Mouse (Mus musculus) large intestine, adult 2 months (tissue): ENCODE measurements at regions not wholly inside any gene's neighbourhood (a gene's known extent, or its start where the extent isn't known, plus 50 kb on each side); places are given as distances from the start of the nearest gene placed in this dataset.

Experiments
- DNase-seq: peaks from one replicate; pipeline ENCODE4 v3.0.0-alpha.2; 2012; ENCODE audit warnings: low read depth, low spot score
- WGBS: fragments of 180-500 bp; shearing (Covaris S2); methylation state at CpG from one replicate; pipeline ENCODE4 v1.1.7; 2018; 5-methylcytosine and 5-hydroxymethylcytosine counted together

DNA sequence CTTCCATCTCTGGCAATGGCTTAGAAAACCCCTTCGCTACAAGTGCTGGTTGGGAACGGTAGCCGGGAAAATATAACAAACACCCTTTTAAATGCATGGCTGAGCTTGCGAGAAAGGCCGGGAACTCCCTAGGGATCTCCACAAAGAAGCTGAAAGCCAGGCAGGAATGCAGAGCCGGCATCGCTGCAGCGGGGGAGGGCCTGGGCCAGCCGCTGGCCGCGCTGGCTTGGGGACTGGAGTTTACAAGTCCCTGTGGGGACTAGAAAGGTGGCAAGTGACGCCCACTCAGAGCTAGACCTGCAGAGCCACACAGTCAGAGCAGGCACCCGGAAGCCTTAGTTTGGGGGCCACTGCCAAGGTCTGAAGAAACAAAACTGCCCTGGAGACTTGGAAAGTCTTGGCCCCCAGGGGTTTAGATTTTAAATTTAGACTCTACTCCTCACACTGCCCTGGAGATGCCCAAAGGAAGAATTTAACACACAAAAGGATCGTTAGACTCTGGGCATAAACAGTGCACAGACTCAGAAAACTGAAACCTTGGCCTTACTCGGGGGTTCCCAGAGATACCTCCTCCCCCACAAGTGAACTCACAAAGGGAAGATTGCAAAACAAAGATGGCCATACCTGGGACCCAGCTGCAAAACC, 59.4 kb downstream of the 1700001O22Rik start:
- 55% methylated on average over 15 of the region's 15 CpGs for WGBS
- no peak for DNase-seq

DNA sequence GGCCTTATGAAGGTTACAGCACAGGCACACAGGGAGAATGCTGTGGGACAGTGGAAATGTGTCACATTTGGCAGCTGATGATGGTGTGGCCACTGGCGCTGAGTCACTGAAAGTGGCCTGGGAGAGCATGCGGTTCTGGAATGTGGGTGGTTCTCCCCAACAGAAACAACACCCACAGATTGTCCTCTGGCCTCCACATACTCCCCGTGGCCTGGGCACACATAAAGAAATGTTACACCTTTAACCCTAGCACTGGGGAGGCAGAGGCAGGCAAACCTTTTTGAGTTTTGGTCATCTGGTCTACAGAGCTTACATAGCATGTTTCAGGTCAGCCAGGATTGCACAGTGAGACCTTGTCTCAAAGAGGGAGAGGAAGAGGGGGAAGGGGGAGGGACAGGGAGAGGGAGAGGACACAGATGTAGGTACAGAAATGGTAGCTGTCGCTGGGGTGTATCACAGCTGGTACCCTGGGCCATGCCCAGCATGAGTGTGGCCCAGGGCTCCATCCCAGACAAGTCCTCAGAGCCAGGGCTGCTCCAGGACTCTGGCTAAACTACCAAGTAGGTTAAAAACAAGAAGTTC, 60.1 kb downstream of the 1700001O22Rik start:
- no peak for DNase-seq
- WGBS: 32% methylated on average over 4 of the region's 4 CpGs

DNA sequence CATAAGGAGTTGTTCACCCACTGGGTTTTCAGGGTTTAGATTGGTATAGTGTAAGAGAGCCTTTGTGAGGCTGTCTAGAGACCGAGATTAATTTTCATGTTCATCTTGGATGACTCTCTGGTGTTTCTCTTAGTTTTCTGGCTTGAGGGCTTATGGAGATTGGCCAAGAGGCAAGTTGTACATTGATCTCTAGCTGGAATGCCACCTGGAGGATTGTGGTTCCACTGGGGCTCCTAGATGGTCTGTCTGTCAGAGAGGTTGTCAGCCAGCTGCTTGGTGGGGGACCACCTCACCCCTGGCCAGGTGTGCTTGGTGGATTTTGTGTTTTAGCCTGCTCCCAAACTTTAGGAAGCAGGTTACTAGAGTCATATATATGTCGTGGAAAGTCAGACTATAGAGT, 62.0 kb downstream of the 1700001O22Rik start:
- DNase-seq: no peak
- 82% methylated on average over 2 of the region's 2 CpGs for WGBS

DNA sequence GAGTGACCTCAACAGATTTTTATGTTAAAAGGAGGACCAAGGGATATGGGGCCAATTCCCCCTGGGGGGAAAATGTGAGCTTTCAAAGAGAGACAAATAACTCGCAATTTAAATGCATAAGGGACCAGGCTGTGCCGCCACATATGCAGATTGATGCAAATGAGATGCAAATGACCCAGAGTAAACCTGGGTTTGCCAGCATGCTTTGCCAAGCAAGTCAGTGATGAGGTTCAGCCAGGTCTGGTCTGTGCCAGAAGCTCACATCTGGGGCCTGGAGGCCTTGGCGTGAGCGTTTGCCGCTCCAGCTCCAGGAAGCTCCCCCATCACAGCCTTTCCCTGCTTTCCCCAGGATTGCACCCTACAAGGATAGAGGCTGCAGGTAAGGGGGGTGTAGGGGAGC, 65.7 kb downstream of the 1700001O22Rik start:
- DNase-seq: no peak
- WGBS: 88% methylated on average over 5 of the region's 5 CpGs

DNA sequence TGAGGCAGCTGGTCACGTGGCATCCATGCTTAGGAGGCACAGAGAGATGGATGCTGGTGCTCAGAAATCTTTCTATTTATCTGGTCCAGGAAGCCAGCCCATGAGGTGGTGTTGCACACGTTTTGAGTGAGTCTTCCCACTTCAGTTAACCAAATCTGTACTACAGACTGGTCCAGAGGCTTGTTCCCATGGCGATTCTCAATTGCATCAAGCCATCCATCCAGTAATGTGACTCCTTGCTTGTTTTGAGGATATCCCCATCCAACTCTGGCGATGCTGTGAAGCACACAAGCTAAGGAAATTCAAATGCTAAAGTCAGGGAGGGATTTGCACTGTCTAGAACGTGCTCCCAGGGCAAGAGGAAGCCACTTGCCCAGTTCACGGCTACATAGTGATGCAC, 66.8 kb downstream of the 1700001O22Rik start:
- WGBS: 84% methylated on average over 6 of the region's 6 CpGs
- no peak for DNase-seq

DNA sequence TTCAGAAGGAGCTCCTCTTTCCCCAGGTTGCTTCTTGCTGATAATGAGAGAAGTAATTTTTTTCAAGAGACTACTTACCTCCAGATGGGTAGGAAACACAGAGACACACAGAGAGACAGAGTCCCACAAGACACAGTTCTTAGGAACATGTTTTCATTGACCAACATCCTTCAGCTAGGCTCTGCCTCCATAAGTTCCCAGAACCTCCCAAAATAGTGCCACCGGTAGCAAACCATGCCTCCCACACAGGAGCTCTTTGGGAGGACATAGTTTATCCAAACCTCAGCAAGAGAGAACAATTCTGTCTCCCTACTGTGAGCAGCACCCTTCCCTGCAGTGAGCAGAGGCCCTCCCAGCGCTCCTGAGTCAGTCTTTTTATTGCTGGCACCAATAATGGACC, 67.2 kb downstream of the 1700001O22Rik start:
- 73% methylated on average over 2 of the region's 2 CpGs for WGBS
- DNase-seq: no peak

DNA sequence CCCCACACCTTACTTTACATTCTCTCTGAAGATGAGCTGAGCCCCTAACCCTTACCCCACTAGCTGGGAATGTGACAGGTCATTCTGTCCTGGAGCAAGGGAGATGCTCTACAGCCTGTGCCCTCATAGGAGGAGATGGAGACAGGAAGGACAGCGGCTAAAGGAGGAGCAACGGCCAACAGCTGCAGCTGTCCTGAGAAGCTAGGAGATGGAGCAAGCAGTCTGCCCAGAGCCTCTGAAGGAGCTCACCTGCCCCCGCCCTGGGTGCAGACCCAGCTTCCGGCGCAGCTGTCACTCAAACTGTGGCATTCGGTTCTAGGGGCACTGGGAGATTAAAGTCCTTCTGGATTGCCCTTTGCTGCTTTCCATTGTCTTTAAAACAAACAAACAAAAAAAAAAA, 69.6 kb downstream of the 1700001O22Rik start:
- DNase-seq: no peak
- WGBS: 21% methylated on average over 6 of the region's 6 CpGs

DNA sequence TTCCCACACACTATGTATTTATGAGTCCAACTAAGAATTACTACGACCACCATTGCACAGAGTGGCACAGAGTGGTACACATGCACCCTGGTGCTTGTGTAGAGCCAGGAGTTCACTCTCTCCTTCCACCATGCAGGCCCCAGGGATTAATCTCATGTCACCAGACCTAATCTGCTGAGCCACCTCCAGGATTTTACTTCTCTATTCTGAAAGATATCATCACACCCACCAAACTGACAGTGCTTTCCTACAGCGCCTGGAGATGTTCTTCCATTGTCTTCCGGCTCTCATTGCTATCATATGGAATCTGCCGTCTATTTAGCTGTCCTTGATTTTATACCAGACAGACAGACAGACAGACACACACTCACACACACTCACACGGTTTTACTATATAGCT, 71.6 kb downstream of the 1700001O22Rik start:
- WGBS: 93% methylated on average over 5 of the region's 5 CpGs
- DNase-seq: no peak

DNA sequence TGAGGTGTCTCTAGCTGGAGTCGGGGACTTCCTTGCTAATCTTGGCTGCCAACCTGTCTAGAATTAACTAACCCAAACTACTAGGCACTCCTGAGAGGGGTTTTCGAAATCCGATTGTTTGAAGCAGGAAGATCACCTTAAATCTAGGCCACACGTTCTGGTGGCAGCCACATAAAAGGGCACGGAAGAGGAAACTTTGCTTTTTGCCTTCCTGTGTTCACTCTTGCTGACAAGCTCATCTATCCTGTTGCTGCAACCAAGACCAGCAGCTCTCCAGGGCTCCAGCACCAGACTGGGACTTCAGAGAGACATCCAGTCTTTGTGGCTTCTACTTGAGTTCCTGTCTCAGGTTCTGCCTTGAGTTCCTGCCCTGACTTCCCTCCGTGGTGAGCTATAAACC, 75.5 kb downstream of the 1700001O22Rik start:
- no peak for DNase-seq
- WGBS: 82% methylated on average over 6 of the region's 6 CpGs

DNA sequence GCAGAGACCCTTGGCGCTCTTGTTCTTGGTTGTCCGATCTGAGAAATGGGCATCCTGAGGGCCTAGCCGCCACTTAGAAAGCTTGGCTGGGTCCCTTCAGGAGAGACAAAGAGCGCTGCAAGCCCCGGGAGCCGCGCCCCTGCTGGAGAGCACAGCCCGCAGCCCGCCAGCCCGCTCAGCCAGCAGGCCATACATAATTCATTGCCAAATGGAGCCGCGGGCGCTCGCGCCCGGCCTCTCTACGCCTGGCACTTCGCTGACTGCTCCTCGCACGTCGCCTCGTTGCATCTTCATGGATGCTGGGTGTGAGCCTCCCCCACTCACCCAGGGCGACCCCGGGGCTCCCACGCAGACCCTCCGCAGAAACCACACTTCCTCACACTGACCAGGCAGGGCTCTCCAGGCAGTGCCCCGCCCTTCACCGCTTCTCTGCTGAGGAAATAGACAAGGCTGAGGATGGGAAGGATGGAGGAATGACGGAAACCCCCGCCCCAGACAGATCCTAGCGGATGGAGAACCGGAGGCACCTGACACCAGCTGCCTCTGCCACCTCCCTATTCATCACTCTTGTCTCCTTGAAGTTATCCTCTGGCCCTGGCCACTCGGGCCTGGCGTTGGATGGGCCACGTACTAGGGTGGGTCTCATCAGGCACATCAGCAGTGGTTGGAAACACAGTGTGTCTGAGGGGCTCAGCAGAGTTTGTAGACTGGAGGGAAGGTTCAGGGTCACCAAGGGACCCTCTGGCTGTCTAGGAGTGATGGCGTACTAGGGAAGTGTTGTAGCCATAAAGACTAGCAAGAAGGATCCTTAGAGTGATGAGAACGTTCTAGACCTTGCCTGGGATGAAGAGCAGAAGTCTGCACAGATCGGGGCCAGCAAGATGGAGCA, 77.6 kb downstream of the 1700001O22Rik start:
- 23% methylated on average over 38 of the region's 38 CpGs for WGBS
- DNase-seq: no peak

DNA sequence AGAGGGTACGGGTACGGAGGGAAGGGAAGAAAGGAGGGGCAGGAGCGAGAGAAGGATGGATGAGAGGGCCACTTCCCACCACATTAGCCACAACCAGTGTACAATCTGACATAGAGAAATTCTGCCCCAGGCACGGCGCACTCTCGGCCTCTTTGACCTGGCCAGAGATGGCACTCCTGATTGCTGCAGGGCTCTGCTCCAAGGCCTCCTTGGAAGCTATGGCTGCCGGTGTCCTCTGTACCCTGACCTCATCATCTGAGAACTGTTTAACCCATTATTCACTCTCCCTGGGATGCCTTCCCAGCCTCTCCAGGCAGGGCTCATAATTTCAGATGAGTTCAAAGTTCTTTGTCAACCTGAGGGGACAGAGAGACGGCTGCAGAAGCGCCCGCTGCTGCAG, 78.3 kb downstream of the 1700001O22Rik start:
- DNase-seq: no peak
- 39% methylated on average over 10 of the region's 10 CpGs for WGBS

DNA sequence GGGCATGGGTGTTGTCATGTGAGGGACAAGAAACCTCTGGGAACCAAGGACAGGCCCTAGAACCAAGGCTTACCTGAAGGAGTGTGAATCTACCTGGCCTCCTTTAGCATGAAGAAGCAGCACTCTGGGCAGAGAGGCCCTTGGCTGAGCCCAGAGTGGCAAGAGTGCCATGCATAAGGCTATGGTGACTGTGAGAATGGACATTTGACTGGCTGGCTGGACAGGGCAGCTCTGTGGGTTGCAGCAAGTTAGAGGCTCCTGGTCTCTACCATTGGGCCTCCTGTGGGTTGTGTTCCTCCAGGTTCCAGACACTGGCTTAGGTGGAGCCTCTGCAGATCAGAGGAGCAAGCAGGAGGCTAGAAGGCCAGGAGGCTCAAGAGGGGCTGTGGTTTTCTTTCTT, 78.9 kb downstream of the 1700001O22Rik start:
- no peak for DNase-seq

DNA sequence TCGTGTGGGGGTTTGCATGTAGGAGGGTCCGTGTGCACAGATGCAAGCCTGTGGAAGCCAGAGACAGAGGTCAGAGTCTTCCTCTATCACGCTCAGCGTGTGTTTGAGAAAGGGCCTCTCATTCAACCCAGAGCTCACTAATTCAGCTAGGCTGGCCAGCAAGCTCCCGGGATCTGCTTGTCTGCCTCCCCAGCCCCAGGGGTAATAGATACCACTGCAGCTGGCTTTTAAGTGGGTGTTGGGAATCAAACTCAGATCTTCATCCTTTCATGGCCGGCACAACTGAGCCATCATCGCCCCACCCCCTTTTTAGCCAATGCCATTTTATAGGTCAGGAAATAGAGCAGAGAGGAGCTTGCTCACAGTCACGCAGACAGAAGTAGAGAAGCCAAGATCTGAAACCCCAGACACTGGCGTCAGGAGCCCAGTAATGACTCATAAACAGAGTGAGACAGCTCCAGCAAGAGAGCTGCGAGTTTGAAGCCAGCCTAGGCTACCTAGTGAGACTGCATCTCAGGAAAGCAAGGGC, 80.3 kb downstream of the 1700001O22Rik start:
- WGBS: 56% methylated on average over 10 of the region's 10 CpGs
- DNase-seq: no peak

DNA sequence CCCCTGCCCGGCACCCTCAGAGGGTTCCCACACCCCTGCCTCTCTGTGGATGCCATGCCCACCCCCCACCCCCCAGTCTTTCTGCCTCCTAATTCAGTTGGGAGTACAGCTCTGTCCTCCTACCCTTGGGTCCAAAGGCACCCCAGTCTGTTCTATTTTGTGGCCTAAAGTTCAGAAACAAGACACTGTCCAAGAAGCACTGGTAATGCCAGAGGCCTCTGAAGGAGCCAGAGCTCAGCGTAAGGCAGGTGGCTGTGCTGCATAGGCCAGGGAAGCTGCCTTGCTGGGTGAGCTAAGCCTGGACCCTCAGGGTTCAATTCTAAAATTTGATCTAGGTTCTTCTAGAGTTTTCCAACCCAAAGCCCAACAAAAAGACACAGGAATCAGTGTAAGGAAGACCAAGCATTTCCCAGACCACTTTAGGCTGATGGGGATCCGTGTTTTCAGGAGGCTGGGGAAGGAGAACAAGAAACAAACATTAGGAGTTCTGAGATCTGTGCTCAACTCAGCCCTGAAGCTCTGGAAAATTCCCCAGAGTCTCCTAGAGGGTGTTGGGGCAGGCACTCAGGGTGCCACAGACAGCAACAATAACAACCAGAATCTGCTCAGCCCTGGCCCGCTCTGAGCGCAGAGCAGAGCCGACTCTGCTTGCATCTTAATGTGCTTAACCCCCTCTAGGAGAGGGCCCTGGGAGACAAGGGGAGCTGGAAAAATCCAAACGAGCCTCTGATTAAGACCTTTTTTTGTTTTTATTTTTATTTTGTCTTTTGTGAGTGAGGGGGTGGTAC, 81.0 kb downstream of the 1700001O22Rik start:
- DNase-seq: no peak
- 71% methylated on average over 7 of the region's 7 CpGs for WGBS

DNA sequence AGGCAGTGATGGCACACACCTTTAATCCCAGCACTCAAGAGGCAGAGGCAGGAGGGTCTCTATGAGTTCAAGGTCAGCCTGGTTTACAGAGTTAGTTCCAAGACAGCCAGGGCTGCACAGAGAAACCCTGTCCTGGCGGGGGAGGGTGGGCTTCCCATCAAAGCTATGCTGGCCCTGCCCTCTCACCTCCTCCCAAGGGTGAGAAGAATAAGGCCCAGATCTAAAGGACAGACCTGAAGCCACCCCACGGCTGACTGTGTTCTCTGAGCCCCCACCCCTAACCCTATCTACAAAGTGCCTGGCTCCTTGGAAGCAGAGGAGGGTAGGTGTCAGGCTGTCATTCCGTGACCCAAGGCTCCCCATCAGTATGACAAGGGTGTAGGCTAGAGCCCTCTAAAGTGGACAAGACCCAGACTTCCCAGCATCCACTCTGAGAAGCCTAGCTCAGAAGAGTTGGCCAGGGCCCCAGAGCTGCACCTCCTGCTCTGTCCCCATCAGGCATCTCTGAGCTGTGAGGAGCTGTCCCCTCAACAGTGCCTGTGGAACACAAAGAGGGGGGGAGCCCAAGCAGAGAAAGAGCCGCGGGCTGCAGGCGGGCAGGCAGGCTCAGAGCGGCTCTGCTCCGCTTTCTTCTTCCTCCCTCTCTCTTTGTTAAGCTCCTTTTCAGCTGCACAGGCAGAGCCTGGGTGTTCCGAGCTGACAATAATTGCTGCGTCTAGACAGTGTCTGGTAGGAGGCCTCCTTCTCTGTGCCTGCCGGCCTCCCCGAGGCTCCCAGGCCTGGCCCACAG, 81.8 kb downstream of the 1700001O22Rik start:
- DNase-seq: no peak
- 65% methylated on average over 12 of the region's 12 CpGs for WGBS

DNA sequence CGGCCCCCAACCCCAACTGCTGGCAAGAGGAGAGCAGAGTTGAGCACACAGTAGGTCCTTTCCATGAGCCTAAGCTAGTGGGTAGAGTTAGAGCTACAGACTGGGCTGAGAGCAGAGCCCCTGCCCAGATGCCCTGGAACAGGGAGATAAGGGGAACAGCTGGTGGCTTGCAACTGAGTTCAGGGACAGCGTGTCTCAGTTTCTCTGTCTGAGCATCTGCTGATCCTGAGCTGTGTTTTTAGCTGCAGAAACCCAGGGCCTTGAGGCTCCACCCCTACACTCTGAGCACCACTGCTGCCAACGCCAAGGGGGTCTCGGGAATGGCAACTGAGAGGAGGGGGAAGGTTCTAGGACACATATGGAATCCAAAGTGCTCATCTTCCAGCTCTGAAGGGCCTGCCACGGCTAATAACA, 82.4 kb downstream of the 1700001O22Rik start:
- 76% methylated on average over 5 of the region's 5 CpGs for WGBS
- DNase-seq: no peak

DNA sequence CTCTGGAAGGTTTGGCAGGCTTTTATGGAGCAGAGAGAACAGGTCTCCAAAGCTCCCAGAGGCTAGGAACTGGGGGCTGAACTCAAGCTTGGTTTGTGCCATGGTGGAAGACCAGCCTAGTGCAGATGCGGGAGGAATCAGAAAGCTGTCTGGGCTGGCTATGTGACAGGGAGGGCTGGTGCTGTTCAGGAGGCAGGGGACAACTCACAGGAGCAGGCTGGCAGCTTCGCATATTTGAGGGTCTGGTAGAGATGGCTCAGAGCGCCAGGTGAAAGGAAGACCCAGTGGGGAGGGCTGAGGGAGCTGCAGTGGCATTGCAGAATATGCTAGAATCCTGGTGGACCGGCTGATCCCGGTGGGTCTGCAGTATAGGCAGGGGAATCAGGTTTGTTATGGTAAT, 83.2 kb downstream of the 1700001O22Rik start:
- no peak for DNase-seq
- WGBS: 64% methylated on average over 5 of the region's 5 CpGs

DNA sequence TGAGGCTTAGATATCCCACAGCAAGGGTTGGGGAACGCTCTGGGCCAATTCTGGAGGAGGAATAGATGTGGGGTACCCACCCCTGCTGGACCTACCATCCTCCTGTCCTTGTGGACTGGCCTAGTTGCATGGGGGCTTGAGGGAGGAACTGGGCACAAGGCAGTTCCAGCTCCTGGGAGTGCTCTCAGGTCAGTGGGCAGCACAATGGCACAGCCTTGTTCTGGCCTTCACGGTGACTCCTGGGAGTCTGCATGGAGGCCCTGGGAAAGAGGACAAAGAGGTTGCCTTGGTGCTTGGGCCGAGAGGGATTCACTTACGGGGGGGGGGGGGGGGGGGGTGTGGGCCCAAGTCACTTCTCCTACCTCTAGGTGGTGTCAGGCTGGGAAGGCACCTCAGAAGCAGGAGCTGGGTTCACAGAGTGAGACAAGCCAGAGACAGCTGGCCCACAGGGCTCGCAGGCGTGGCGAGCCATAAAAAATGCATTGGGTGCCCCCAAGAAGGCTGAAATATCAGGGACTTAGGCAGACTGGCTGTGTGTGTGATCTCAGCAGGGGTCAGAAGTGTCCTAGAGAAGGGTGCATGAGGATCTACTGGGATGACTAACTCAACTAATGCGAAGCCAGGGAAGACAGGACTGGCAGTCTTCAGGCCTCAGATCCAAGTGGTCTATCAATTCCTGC, 83.7 kb downstream of the 1700001O22Rik start:
- DNase-seq: no peak
- 25% methylated on average over 8 of the region's 8 CpGs for WGBS
